Mouse (Mus musculus) lung, embryonic 14.5 days (tissue): Measurements from ENCODE around the gene Inafm1. TPM values are rescaled to one million over a fixed set of nuclear protein-coding genes. Genes with fewer than 3 reads are reported as not detected.
"Not testable (repeated sequence)": the region's sequence is repeated elsewhere in the genome, so short reads cannot be mapped to it uniquely, and the experiment has no call there.

Experiments used
- ATAC-seq: fragments of 200-750 bp; cut with Nextera tagmentation; 2 replicates; pipeline ENCODE4 v1.8.0; 2017; ENCODE audit warnings: mild to moderate bottlenecking, moderate TSS enrichment, moderate library complexity; ENCODE audit not compliant: insufficient read depth
- DNase-seq: peaks from one replicate; pipeline ENCODE4 v3.0.0-alpha.2; 2015
- H3K27ac ChIP-seq: fragments of 300-500 bp; sonication (generic); 2 replicates; pipeline ENCODE4 v1.5.1; 2014; ENCODE audit warnings: low read depth, mild to moderate bottlenecking, moderate library complexity
- H3K27me3 ChIP-seq: fragments of 300-500 bp; sonication (generic); 2 replicates; pipeline ENCODE4 v1.6.1; 2014; ENCODE audit warnings: low read length, control low read depth; ENCODE audit not compliant: insufficient read depth
- H3K36me3 ChIP-seq: fragments of 300-500 bp; sonication (generic); 2 replicates; pipeline ENCODE4 v1.6.1; 2014; ENCODE audit warnings: control low read depth; ENCODE audit not compliant: insufficient read depth
- H3K4me1 ChIP-seq: fragments of 300-500 bp; sonication (generic); 2 replicates; pipeline ENCODE4 v1.6.1; 2014; ENCODE audit warnings: antibody characterized with exemption, control low read depth; ENCODE audit not compliant: insufficient read depth
- H3K4me2 ChIP-seq: fragments of 300-500 bp; sonication (generic); 2 replicates; pipeline ENCODE4 v1.6.1; 2014; ENCODE audit warnings: mild to moderate bottlenecking
- H3K4me3 ChIP-seq: fragments of 300-500 bp; sonication (generic); 2 replicates; pipeline ENCODE4 v1.5.1; 2014; ENCODE audit warnings: low read depth, low read length
- H3K9ac ChIP-seq: fragments of 300-500 bp; sonication (generic); 2 replicates; pipeline ENCODE4 v1.6.1; 2014
- H3K9me3 ChIP-seq: fragments of 300-500 bp; sonication (generic); 2 replicates; pipeline ENCODE4 v1.6.1; 2016; ENCODE audit warnings: low read depth, low read length, control low read depth
- CTCF ChIP-seq: IDR thresholded peaks from 2 replicates; pipeline ENCODE4 v1.5.1; 2016; ENCODE audit warnings: antibody characterized with exemption, low read depth
- WGBS: fragments of 180-500 bp; shearing (Covaris S2); extraction: QIAGEN DNeasy Blood & Tissue Kit; methylation state at CpG from one replicate; pipeline ENCODE4 v1.1.7; 2014; 5-methylcytosine and 5-hydroxymethylcytosine counted together
- polyA plus RNA-seq: library from polyadenylated mRNA; unstranded; fragments of >200 nt; fragmentation: Nextera tagmentation; extraction: Ambion mirVana; gene quantifications from 2 replicates; pipeline ENCODE4 v1.2.1, GENCODE M21; 2014

Inafm1 gene
- polyA plus RNA-seq, 1 experiment from 2014 or later, result 14.5 TPM

GRCm38 (mm10) chr7:16259110-16259590 is 14.3 kb downstream of the Inafm1 start, which contains the start of gene C5ar1:
C5ar1 (minus strand) TSS chr7:16259540.
- H3K4me1 ChIP-seq, result no peaks in the 10 kb centered on the region
- no peaks in the 10 kb centered on the region for H3K36me3 ChIP-seq
- H3K9ac ChIP-seq, result no peak within 1 kb of the TSS
- H3K4me3 ChIP-seq, result no peak within 1 kb of the TSS
- no peaks in the 10 kb centered on the region for H3K27me3 ChIP-seq
- ATAC-seq (no peak), DNase-seq (no peak)
- WGBS, result 90% methylated on average over 5 of the region's 5 CpGs
- H3K27ac ChIP-seq, result no peak within 1 kb of the TSS
- no peak for TF ChIP-seq CTCF
- no peaks in the 10 kb centered on the region for H3K9me3 ChIP-seq
- H3K4me2 ChIP-seq, result no peak within 1 kb of the TSS

GRCm38 (mm10) chr7:16257830-16258229 is 15.6 kb downstream of the Inafm1 start:
- H3K4me1 ChIP-seq, result no peaks in the 10 kb centered on the region
- TF ChIP-seq CTCF, result no peak
- H3K9ac ChIP-seq, result no peak overlapping the region
- no peak for DNase-seq
- no peaks in the 10 kb centered on the region for H3K27me3 ChIP-seq
- no peak overlapping the region for H3K4me3 ChIP-seq
- no peak for ATAC-seq
- no peaks in the 10 kb centered on the region for H3K36me3 ChIP-seq
- no peak overlapping the region for H3K27ac ChIP-seq
- H3K9me3 ChIP-seq, result no peaks in the 10 kb centered on the region
- H3K4me2 ChIP-seq, result no peak overlapping the region
- WGBS, result 84% methylated on average over 11 of the region's 11 CpGs

GRCm38 (mm10) chr7:16255963-16256362 is 17.5 kb downstream of the Inafm1 start:
- H3K4me2 ChIP-seq, ATAC-seq, H3K9ac ChIP-seq, H3K9me3 ChIP-seq, DNase-seq, H3K36me3 ChIP-seq, H3K4me3 ChIP-seq, H3K27me3 ChIP-seq, H3K4me1 ChIP-seq, H3K27ac ChIP-seq: not testable (repeated sequence)
- 76% methylated on average over 4 of the region's 4 CpGs for WGBS

GRCm38 (mm10) chr7:16254195-16254594 is 19.2 kb downstream of the Inafm1 start:
- no peak overlapping the region for H3K4me3 ChIP-seq
- no peak overlapping the region for H3K27ac ChIP-seq
- H3K4me1 ChIP-seq, result no peaks in the 10 kb centered on the region
- ATAC-seq (no peak), DNase-seq (no peak)
- H3K27me3 ChIP-seq, result no peaks in the 10 kb centered on the region
- no peak overlapping the region for H3K9ac ChIP-seq
- no peaks in the 10 kb centered on the region for H3K36me3 ChIP-seq
- TF ChIP-seq CTCF, result no peak
- no peaks in the 10 kb centered on the region for H3K9me3 ChIP-seq
- WGBS, result 52% methylated on average over 4 of the region's 4 CpGs
- H3K4me2 ChIP-seq, result no peak overlapping the region

- DNase-seq (no peak), ATAC-seq (no peak)
- H3K27me3 ChIP-seq, result no peaks in the 10 kb centered on the region
- no peak overlapping the region for H3K4me2 ChIP-seq
- WGBS, result 78% methylated on average over 5 of the region's 5 CpGs
- no peak overlapping the region for H3K9ac ChIP-seq
- no peak overlapping the region for H3K4me3 ChIP-seq
- H3K36me3 ChIP-seq, result no peaks in the 10 kb centered on the region
- no peaks in the 10 kb centered on the region for H3K4me1 ChIP-seq
- H3K9me3 ChIP-seq, result no peaks in the 10 kb centered on the region
- no peak for TF ChIP-seq CTCF
- no peak overlapping the region for H3K27ac ChIP-seq
Observed at GRCm38 (mm10) chr7:16250687-16251086, 22.7 kb downstream of the Inafm1 start.

- no peak overlapping the region for H3K9ac ChIP-seq
- H3K27me3 ChIP-seq, result no peaks in the 10 kb centered on the region
- 35% methylated on average over 2 of the region's 4 CpGs for WGBS
- H3K27ac ChIP-seq, result no peak overlapping the region
- H3K4me1 ChIP-seq, result no peaks in the 10 kb centered on the region
- 0 out of 2 replicates have a peak, but pooled peaks have one; percentile 6 for TF ChIP-seq CTCF
- ATAC-seq (no peak), DNase-seq (no peak)
- H3K4me3 ChIP-seq, result no peak overlapping the region
- H3K36me3 ChIP-seq, result no peaks in the 10 kb centered on the region
- no peaks in the 10 kb centered on the region for H3K9me3 ChIP-seq
- H3K4me2 ChIP-seq, result no peak overlapping the region
Observed at GRCm38 (mm10) chr7:16245958-16246357, 27.5 kb downstream of the Inafm1 start.

GRCm38 (mm10) chr7:16244067-16244466 is 29.4 kb downstream of the Inafm1 start, which contains the start of gene C5ar2:
C5ar2 (minus strand) TSS chr7:16244154.
- no peak for TF ChIP-seq CTCF

GRCm38 (mm10) chr7:16242198-16242597 is 31.2 kb downstream of the Inafm1 start:
- H3K4me3 ChIP-seq, result no peak overlapping the region
- no peak for TF ChIP-seq CTCF
- no peaks in the 10 kb centered on the region for H3K36me3 ChIP-seq
- H3K27me3 ChIP-seq, result no peaks in the 10 kb centered on the region
- 73% methylated on average over 6 of the region's 6 CpGs for WGBS
- H3K27ac ChIP-seq, result no peak overlapping the region
- no peak for ATAC-seq
- no peaks in the 10 kb centered on the region for H3K4me1 ChIP-seq
- no peak overlapping the region for H3K4me2 ChIP-seq
- H3K9ac ChIP-seq, result no peak overlapping the region
- no peak for DNase-seq
- H3K9me3 ChIP-seq, result no peaks in the 10 kb centered on the region

More at GRCm38 (mm10) chr7:16244067-16244466, 29.4 kb downstream of the Inafm1 start, which contains the start of gene C5ar2:
- H3K4me2 ChIP-seq, result no peak within 1 kb of the TSS
- H3K36me3 ChIP-seq, result no peaks in the 10 kb centered on the region
- no peaks in the 10 kb centered on the region for H3K4me1 ChIP-seq
- no peak within 1 kb of the TSS for H3K9ac ChIP-seq
- no peak within 1 kb of the TSS for H3K27ac ChIP-seq
- no peak for DNase-seq
- no peaks in the 10 kb centered on the region for H3K27me3 ChIP-seq
- ATAC-seq, result no peak
- H3K4me3 ChIP-seq, result no peak within 1 kb of the TSS
- WGBS, result 46% methylated on average over 5 of the region's 5 CpGs
- no peaks in the 10 kb centered on the region for H3K9me3 ChIP-seq
